Mouse (Mus musculus): Measurements from ENCODE around the gene Diexf. TPM values are rescaled to one million over a fixed set of nuclear protein-coding genes. Genes with fewer than 3 reads are reported as not detected.

Diexf gene
- polyA plus RNA-seq, 1 experiment from 2014 or later, result 8.5 TPM

GRCm38 (mm10) chr1:193133726-193134125 lies 3.7 kb upstream of the Diexf start:
- Histone ChIP-seq H3K4me2 (replicated peaks) (no peak overlapping the region), H3K27me3 (peaks cover 6% of the 10 kb centered on the region; the same call in 1 of the 2 replicates), H3K4me3 (no peak overlapping the region), H3K9ac (no peak overlapping the region), H3K4me1 (peaks cover 11% of the 10 kb centered on the region), H3K9me3 (replicated peaks) (no peaks in the 10 kb centered on the region), H3K27ac (no peak overlapping the region), H3K36me3 (no peaks in the 10 kb centered on the region)
- ATAC-seq (ENCODE audit: low FRiP score), result no peak
- WGBS, result 87% methylated on average over 1 of the region's 1 CpGs

DNA sequence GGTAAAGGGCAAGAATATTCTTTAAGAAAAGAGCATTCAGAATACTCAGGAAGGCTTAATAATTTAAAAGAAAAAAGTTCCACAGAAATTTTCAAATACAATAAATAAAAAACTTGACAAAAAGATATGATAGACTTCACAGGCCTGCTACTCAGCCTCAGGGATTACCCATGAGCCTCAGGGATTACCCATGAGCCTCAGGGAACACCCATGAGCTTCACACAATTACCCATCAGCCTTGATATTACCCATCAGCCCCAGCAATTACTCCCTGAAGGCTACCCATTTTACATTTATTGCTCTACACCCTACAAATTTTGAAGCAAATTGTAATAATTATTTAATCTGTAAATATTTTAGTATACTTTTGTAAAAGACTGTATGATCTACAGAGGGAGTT lies 2.3 kb upstream of the Diexf start:
- no peaks in the 10 kb centered on the region for H3K9me3 ChIP-seq (replicated peaks)
- ATAC-seq (ENCODE audit: low FRiP score), result no peak

DNA sequence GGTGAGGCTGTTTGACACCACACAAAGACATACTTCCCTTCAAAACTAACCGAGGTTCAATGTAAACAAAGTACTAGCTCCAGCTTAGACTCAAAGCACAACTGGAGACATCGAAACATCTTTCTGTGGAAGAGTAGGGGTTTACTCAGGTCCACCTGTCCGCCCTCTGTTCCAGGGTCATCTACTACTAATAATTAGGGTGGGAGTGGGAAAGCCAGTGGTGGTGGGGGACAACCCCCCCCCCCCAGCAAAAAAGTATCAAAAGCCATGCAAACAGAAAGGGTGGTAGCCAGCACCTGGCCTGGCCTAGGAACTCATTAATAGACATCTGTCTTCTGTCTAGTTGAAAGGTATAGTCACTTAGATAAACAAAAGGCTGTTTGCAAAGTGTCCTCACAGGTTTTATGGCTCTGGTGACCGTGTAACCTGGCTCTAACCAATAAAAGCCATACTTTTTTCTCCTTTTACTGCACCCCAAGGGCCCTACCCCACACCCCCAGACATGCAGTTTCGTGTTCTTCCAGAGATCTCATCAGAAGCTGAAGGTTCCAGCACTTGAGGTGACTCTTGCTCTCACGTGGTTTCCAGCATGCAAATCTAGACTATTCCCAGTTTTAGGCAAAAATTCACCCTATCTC lies 1.4 kb upstream of the Diexf start:
- Histone ChIP-seq H3K27me3 (no peaks in the 10 kb centered on the region), H3K36me3 (peaks cover 19% of the 10 kb centered on the region), H3K9ac (no peak overlapping the region), H3K4me2 (replicated peaks) (no peak overlapping the region), H3K4me3 (no peak overlapping the region), H3K27ac (no peak overlapping the region), H3K9me3 (replicated peaks) (no peaks in the 10 kb centered on the region), H3K4me1 (peaks cover 12% of the 10 kb centered on the region)
- WGBS, result 85% methylated on average over 6 of the region's 6 CpGs
- ATAC-seq (ENCODE audit: low FRiP score), result no peak

More for the DNA sequence above, 2.3 kb upstream of the Diexf start:
- Histone ChIP-seq H3K27ac (no peak overlapping the region), H3K4me2 (replicated peaks) (no peak overlapping the region), H3K4me3 (no peak overlapping the region), H3K9ac (no peak overlapping the region), H3K4me1 (peaks cover 12% of the 10 kb centered on the region), H3K36me3 (peaks cover 9% of the 10 kb centered on the region), H3K27me3 (peaks cover 2% of the 10 kb centered on the region; the same call in 1 of the 2 replicates)

DNA sequence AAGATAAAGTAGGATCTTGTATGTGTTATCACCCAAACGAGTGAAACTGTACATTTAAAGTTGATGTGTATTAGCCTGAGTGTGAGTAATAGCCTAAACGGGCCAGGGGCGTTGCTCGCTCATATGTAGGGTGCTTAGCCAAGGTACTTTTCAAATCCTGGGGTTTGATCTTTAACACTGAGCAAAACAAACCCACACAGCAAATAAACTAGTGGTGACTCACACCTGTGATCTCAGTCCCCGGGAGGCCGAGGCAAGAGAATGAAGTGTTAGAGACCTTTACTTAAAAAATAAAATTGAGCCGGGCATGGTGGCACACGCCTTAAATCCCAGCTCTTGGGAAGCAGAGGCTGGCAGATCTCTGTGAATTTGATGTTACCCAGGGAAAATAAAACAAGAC lies 767 bp upstream of the Diexf start:
- H3K36me3 ChIP-seq, result peaks cover 21% of the 10 kb centered on the region
- H3K27me3 ChIP-seq, result no peaks in the 10 kb centered on the region
- no peaks in the 10 kb centered on the region for H3K9me3 ChIP-seq (replicated peaks)
- WGBS, result 87% methylated on average over 8 of the region's 8 CpGs
- peak overlapping the region; percentile 52; the same call in 1 of the 2 replicates for H3K9ac ChIP-seq
- ATAC-seq (ENCODE audit: low FRiP score), result peak; percentile 30
- H3K4me3 ChIP-seq, result 0 out of 2 replicates have a peak overlapping the region, but pooled peaks have one; percentile 94
- peaks cover 12% of the 10 kb centered on the region for H3K4me1 ChIP-seq
- H3K4me2 ChIP-seq (replicated peaks), result peak overlapping the region; percentile 67
- 0 out of 2 replicates have a peak overlapping the region, but pooled peaks have one; percentile 58 for H3K27ac ChIP-seq

- peaks cover 12% of the 10 kb centered on the region for H3K4me1 ChIP-seq
- peak overlapping the region; percentile 67 for H3K4me2 ChIP-seq (replicated peaks)
- no peaks in the 10 kb centered on the region for H3K27me3 ChIP-seq
- peak overlapping the region; percentile 58 for H3K27ac ChIP-seq
- peak; percentile 64 for ATAC-seq (ENCODE audit: low FRiP score)
- H3K9ac ChIP-seq, result peak overlapping the region; percentile 52; the same call in 1 of the 2 replicates
- WGBS, result 26% methylated on average over 11 of the region's 11 CpGs
- H3K36me3 ChIP-seq, result peaks cover 21% of the 10 kb centered on the region
- H3K9me3 ChIP-seq (replicated peaks), result no peaks in the 10 kb centered on the region
- H3K4me3 ChIP-seq, result peak overlapping the region; percentile 94
Measured at GRCm38 (mm10) chr1:193130456-193130825, 369 bp upstream of the Diexf start.

DNA sequence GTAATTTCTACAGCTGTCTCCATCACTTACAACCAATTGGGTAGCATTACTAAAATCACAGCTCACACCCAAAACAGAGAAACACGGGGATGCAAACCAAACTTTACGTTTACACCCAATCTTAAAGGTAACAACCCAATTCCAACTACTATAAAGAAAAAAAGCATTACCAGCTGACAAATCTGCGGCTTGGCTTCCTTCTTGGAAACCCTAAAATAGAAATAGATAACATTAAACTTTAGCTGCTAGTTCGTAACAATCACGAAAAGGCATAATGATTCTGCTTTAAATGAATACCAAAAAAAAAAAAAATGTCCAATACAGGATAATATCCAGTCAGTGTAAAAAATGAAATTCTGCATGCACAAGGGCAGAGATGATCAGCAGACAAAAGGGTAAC lies 751 bp downstream of the Diexf start:
- Histone ChIP-seq H3K9me3 (replicated peaks) (no peaks in the 10 kb centered on the region), H3K4me1 (peaks cover 12% of the 10 kb centered on the region), H3K36me3 (peaks cover 25% of the 10 kb centered on the region), H3K9ac (peak overlapping the region; percentile 81), H3K27me3 (no peaks in the 10 kb centered on the region), H3K27ac (no peak overlapping the region), H3K4me2 (replicated peaks) (peak overlapping the region; percentile 67), H3K4me3 (peak overlapping the region; percentile 94)
- 27% methylated on average over 5 of the region's 5 CpGs for WGBS
- ATAC-seq (ENCODE audit: low FRiP score), result no peak

DNA sequence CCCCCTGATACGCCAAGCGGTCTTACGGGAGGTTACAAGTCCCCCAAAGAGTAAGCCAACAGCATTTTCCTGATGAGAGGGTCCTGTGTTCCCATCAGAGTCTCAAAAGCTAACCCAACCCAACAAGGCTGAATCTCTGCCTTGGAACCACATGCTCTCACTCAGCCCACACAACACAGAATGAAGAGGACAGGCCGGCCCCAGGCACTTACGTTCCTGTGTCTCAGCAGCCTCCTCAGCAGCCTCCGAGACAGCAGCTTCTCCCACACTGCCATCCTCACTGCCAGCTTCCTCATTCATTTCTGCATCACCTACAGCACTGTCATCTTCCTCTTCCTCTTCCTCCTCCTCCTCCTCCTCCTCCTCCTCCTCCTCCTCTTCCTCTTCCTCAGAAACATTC lies 2.0 kb downstream of the Diexf start:
- no peak overlapping the region for H3K27ac ChIP-seq
- ATAC-seq (ENCODE audit: low FRiP score), result no peak
- H3K36me3 ChIP-seq, result peaks cover 37% of the 10 kb centered on the region
- H3K4me1 ChIP-seq, result peaks cover 12% of the 10 kb centered on the region
- no peak overlapping the region for H3K9ac ChIP-seq
- WGBS, result 93% methylated on average over 6 of the region's 6 CpGs
- no peak overlapping the region for H3K4me3 ChIP-seq
- no peak overlapping the region for H3K4me2 ChIP-seq (replicated peaks)
- no peaks in the 10 kb centered on the region for H3K27me3 ChIP-seq
- H3K9me3 ChIP-seq (replicated peaks), result no peaks in the 10 kb centered on the region

- WGBS, result 85% methylated on average over 4 of the region's 4 CpGs
- H3K9ac ChIP-seq, result no peak overlapping the region
- H3K4me3 ChIP-seq, result no peak overlapping the region
- H3K4me2 ChIP-seq (replicated peaks), result no peak overlapping the region
- no peak for ATAC-seq (ENCODE audit: low FRiP score)
- peaks cover 12% of the 10 kb centered on the region for H3K4me1 ChIP-seq
- no peak overlapping the region for H3K27ac ChIP-seq
- H3K36me3 ChIP-seq, result peaks cover 59% of the 10 kb centered on the region
- H3K9me3 ChIP-seq (replicated peaks), result no peaks in the 10 kb centered on the region
- H3K27me3 ChIP-seq, result no peaks in the 10 kb centered on the region
Measured at GRCm38 (mm10) chr1:193125835-193126234, 4.2 kb downstream of the Diexf start.

DNA sequence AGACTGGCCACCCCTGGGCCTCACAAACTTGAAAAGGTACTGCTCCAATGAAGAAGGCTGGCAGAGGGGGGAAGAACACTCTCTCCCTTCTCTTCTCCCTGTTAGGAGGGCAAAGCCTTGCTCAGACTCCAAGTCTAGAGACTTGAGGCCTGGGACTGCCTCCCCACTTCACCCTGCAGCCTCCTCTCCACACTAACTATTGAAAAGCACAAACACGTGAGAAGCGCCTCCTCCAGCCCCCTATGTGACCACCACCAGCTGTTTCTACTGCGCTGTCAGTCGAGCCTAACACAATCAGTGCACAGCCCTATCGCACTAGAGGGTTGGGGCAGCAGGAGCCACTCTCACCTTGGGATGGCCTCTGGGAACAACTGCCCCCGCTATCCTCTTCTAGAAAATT lies 6.8 kb downstream of the Diexf start:
- Histone ChIP-seq H3K9ac (no peak overlapping the region), H3K4me1 (0 out of 2 replicates have a peak, but pooled peaks cover 4% of the 10 kb centered on the region), H3K4me2 (replicated peaks) (no peak overlapping the region), H3K9me3 (replicated peaks) (no peaks in the 10 kb centered on the region), H3K27ac (no peak overlapping the region), H3K4me3 (no peak overlapping the region), H3K27me3 (no peaks in the 10 kb centered on the region), H3K36me3 (peaks cover 83% of the 10 kb centered on the region)
- WGBS, result 93% methylated on average over 6 of the region's 6 CpGs
- ATAC-seq (ENCODE audit: low FRiP score), result no peak

- no peak for ATAC-seq (ENCODE audit: low FRiP score)
- H3K4me1 ChIP-seq, result no peaks in the 10 kb centered on the region
- no peak overlapping the region for H3K4me3 ChIP-seq
- no peak overlapping the region for H3K9ac ChIP-seq
- H3K4me2 ChIP-seq (replicated peaks), result no peak overlapping the region
- 98% methylated on average over 7 of the region's 7 CpGs for WGBS
- no peaks in the 10 kb centered on the region for H3K27me3 ChIP-seq
- H3K27ac ChIP-seq, result no peak overlapping the region
- H3K9me3 ChIP-seq (replicated peaks), result no peaks in the 10 kb centered on the region
- H3K36me3 ChIP-seq, result peaks cover 83% of the 10 kb centered on the region
Measured at GRCm38 (mm10) chr1:193122793-193123192, 7.3 kb downstream of the Diexf start.

DNA sequence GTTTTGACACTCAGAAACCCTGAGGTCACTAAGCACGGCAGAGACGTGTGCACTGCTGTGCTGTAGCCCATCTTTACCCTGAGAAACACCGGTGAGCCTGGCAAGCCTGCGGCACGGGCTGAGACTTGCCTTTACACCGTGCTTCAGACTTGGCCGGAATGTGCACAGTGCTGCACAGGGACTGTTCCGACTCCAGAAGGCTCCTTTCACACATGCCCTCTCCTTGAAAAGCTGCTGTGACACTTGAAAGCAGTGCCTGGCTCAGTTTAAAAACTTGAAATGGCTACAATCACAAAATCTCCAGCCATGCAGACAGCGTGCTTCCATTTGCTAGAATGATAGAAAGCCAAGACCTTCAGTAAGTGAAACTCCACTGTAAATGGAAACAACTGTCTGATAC lies 18.0 kb downstream of the Diexf start:
- no peaks in the 10 kb centered on the region for H3K9me3 ChIP-seq (replicated peaks)
- no peaks in the 10 kb centered on the region for H3K4me1 ChIP-seq
- H3K9ac ChIP-seq, result no peak overlapping the region
- H3K27me3 ChIP-seq, result no peaks in the 10 kb centered on the region
- no peak overlapping the region for H3K4me2 ChIP-seq (replicated peaks)
- WGBS, result 95% methylated on average over 9 of the region's 9 CpGs
- H3K4me3 ChIP-seq, result no peak overlapping the region
- H3K36me3 ChIP-seq, result peaks cover 98% of the 10 kb centered on the region
- ATAC-seq (ENCODE audit: low FRiP score), result no peak
- no peak overlapping the region for H3K27ac ChIP-seq

DNA sequence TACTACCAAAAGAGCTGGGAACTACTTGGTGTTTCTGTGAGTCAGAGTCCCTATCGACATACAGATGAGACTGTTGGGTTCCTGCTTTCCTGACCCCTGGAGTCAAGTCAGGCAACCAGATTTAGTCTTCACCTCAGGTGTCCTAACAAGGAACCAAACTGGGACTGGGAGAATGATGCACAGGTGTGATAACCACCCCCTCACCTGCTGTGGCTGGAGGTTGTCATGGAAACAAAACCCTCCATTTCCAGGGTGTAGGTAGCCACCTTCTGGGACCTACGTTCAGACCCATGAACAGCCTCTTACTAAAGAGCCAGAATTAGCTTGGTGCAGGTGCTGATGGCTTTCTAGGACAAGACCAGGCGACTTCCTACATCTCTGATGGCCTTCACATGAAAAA lies 27.1 kb downstream of the Diexf start:
- no peak overlapping the region for H3K27ac ChIP-seq
- H3K4me1 ChIP-seq, result no peaks in the 10 kb centered on the region
- H3K9me3 ChIP-seq (replicated peaks), result no peaks in the 10 kb centered on the region
- no peak overlapping the region for H3K4me2 ChIP-seq (replicated peaks)
- WGBS, result 86% methylated on average over 3 of the region's 3 CpGs
- H3K27me3 ChIP-seq, result no peaks in the 10 kb centered on the region
- H3K4me3 ChIP-seq, result no peak overlapping the region
- peaks cover 34% of the 10 kb centered on the region for H3K36me3 ChIP-seq
- H3K9ac ChIP-seq, result no peak overlapping the region
- no peak for ATAC-seq (ENCODE audit: low FRiP score)

- H3K36me3 ChIP-seq, result peaks cover 30% of the 10 kb centered on the region
- WGBS, result 78% methylated on average over 5 of the region's 5 CpGs
- no peaks in the 10 kb centered on the region for H3K4me1 ChIP-seq
- ATAC-seq (ENCODE audit: low FRiP score), result no peak
- H3K4me3 ChIP-seq, result no peak overlapping the region
- H3K27ac ChIP-seq, result no peak overlapping the region
- no peaks in the 10 kb centered on the region for H3K9me3 ChIP-seq (replicated peaks)
- H3K27me3 ChIP-seq, result no peaks in the 10 kb centered on the region
- no peak overlapping the region for H3K4me2 ChIP-seq (replicated peaks)
- H3K9ac ChIP-seq, result no peak overlapping the region
Measured at GRCm38 (mm10) chr1:193102556-193102955, 27.5 kb downstream of the Diexf start.
